In the genomic region with DNA sequence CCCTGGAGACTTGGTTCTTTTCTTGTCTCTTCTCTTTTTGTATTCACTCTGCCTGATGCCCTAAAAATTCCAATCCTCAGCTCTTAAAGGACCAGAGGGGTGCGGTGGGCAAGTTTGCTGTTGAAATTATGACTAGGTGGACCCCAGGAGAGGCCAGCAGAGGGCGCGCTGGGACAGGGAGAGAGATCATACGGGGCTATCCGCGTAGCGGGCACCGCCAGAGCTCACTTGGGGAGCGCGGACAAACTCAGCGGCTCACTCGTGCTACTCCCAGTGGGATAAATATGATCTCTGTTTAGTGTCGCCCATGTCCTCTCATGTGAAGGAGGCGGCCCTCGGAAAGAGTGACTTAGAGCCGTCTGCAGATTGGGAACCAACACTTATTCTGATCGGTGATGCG, we compare ENCODE assay signal across 7 mouse cellular contexts. TPM values are rescaled to one million over a fixed set of nuclear protein-coding genes. Genes with fewer than 3 reads are reported as not detected.
DNase-seq lines count a peak whose midpoint lies in the region; ATAC-seq and TF ChIP-seq lines count a peak whose summit lies in the region.

No protein-coding gene starts in this region.

- no peaks in the 10 kb centered on the region for H3K9me3 ChIP-seq in intestine, embryonic 14.5 days (ENCODE audit: control insufficient read depth, low read length)
- no peaks in the 10 kb centered on the region for H3K9me3 ChIP-seq in limb, embryonic 10.5 days (replicated peaks)
- no peaks in the 10 kb centered on the region for H3K9me3 ChIP-seq in midbrain, embryonic 13.5 days

- TF ChIP-seq CTCF in small intestine, adult 2 months (IDR thresholded peaks at IDR 0.05; ENCODE audit: extremely low read depth, insufficient read length, insufficient replicate concordance, low read depth, low read length), result peak; percentile 93

- no peak overlapping the region for H3K9ac ChIP-seq in intestine, embryonic 14.5 days (ENCODE audit: low read length)
- no peak overlapping the region for H3K9ac ChIP-seq in midbrain, embryonic 13.5 days (replicated peaks)

- H3K27me3 ChIP-seq in intestine, embryonic 14.5 days (replicated peaks; ENCODE audit: control insufficient read depth, insufficient read depth, low read length), result no peaks in the 10 kb centered on the region
- peaks cover 45% of the 10 kb centered on the region for H3K27me3 ChIP-seq in limb, embryonic 10.5 days (ENCODE audit: low read depth, poor library complexity, severe bottlenecking)
- H3K27me3 ChIP-seq in midbrain, embryonic 13.5 days, result peaks cover 43% of the 10 kb centered on the region
- peaks cover 11% of the 10 kb centered on the region; the same call in 1 of the 2 replicates for H3K27me3 ChIP-seq in small intestine, adult 2 months (ENCODE audit: control insufficient read depth, insufficient read depth, low read length)

- H3K4me2 ChIP-seq in intestine, embryonic 14.5 days (ENCODE audit: low read length), result peak overlapping the region; percentile 41
- H3K4me2 ChIP-seq in midbrain, embryonic 13.5 days (replicated peaks), result peak overlapping the region; percentile 99

- WGBS in intestine, embryonic 14.5 days, result under 1% methylated on average over 18 of the region's 18 CpGs
- 1% methylated on average over 18 of the region's 18 CpGs for WGBS in limb, embryonic 10.5 days
- WGBS in midbrain, embryonic 13.5 days, result 1% methylated on average over 18 of the region's 18 CpGs
- 1% methylated on average over 18 of the region's 18 CpGs for WGBS in small intestine, adult 2 months

- peak overlapping the region; percentile 16; the same call in 1 of the 2 replicates for H3K4me3 ChIP-seq in intestine, embryonic 14.5 days (ENCODE audit: low read depth, low read length)
- peak overlapping the region; percentile 77 for H3K4me3 ChIP-seq in limb, embryonic 10.5 days
- peak overlapping the region; percentile 7; the same call in 1 of the 2 replicates for H3K4me3 ChIP-seq in midbrain, embryonic 13.5 days (replicated peaks)
- H3K4me3 ChIP-seq in small intestine, adult 2 months (ENCODE audit: low read depth, low read length), result peak overlapping the region; percentile 26; the same call in 1 of the 2 replicates

- H3K27ac ChIP-seq in intestine, embryonic 14.5 days (ENCODE audit: low read depth), result no peak overlapping the region
- H3K27ac ChIP-seq in limb, embryonic 10.5 days, result peak overlapping the region; percentile 89; the same call in 1 of the 2 replicates
- H3K27ac ChIP-seq in midbrain, embryonic 13.5 days, result no peak overlapping the region
- H3K27ac ChIP-seq in small intestine, adult 2 months (ENCODE audit: insufficient read depth, low read depth, low read length), result no peak overlapping the region

- no peak for TF ChIP-seq POLR2A in small intestine, adult 2 months (IDR thresholded peaks at IDR 0.05; ENCODE audit: low read depth, low read length)

- peaks cover 15% of the 10 kb centered on the region for H3K4me1 ChIP-seq in intestine, embryonic 14.5 days (replicated peaks; ENCODE audit: control insufficient read depth, insufficient read depth, low read length)
- peaks cover 53% of the 10 kb centered on the region for H3K4me1 ChIP-seq in limb, embryonic 10.5 days
- peaks cover 21% of the 10 kb centered on the region for H3K4me1 ChIP-seq in midbrain, embryonic 13.5 days (replicated peaks)
- H3K4me1 ChIP-seq in small intestine, adult 2 months (ENCODE audit: control insufficient read depth, insufficient read depth, insufficient read length, low read length), result peaks cover 11% of the 10 kb centered on the region

- peak; percentile 48; the same call in 1 of the 2 replicates for ATAC-seq in intestine, embryonic 14.5 days (replicated peaks; ENCODE audit: low FRiP score, low TSS enrichment, low read depth)
- ATAC-seq in midbrain, embryonic 13.5 days, result peak; percentile 59; the same call in 1 of the 2 replicates

- H3K36me3 ChIP-seq in intestine, embryonic 14.5 days (ENCODE audit: control insufficient read depth, insufficient read depth, low read length), result no peaks in the 10 kb centered on the region
- H3K36me3 ChIP-seq in limb, embryonic 10.5 days, result no peaks in the 10 kb centered on the region
- no peaks in the 10 kb centered on the region for H3K36me3 ChIP-seq in midbrain, embryonic 13.5 days
- H3K36me3 ChIP-seq in small intestine, adult 2 months (ENCODE audit: control insufficient read depth, insufficient read depth, low read length), result no peaks in the 10 kb centered on the region

- peak; percentile 89 to 97 for DNase-seq in adrenal gland, adult (ENCODE audit: inconsistent age in 2 of 2, low spot score in 1 of 2)
- DNase-seq in embryo, embryonic 10.5 days (ENCODE audit: low spot score), result peak; percentile 96
- peak; percentile 82 for DNase-seq in gastrocnemius, postnatal 25 days
- peak; percentile 99 for DNase-seq in intestine, embryonic 14.5 days (ENCODE audit: low spot score)
- peak; percentile 99 for DNase-seq in limb, embryonic 10.5 days (ENCODE audit: low spot score)

RNA-seq across cellular contexts. Expression of a gene that starts 1.4 kb away (rescaled TPM):
- 10 to 100 TPM; 10.4 to 10.9 TPM for total RNA-seq in gastrocnemius, postnatal 25 days (2021)
- polyA plus RNA-seq in intestine, embryonic 14.5 days (2014; fragmentation: Nextera tagmentation; extraction: Ambion mirVana), result 4.6 and 4.8 TPM in 2 replicates
- 6.1 TPM in 2 replicates for polyA plus RNA-seq in limb, embryonic 10.5 days (2016; fragmentation: Nextera tagmentation; extraction: Ambion mirVana)
- polyA plus RNA-seq in midbrain, embryonic 13.5 days (2015; fragmentation: Nextera tagmentation; extraction: Ambion mirVana), result 3.9 and 4.2 TPM in 2 replicates
- polyA plus RNA-seq in small intestine, adult 2 months (2012; rRNA removed), result 10.6 and 11.4 TPM in 2 replicates

RNA-seq across cellular contexts. Expression of a gene that starts 12.4 kb away (rescaled TPM):
- total RNA-seq in gastrocnemius, postnatal 25 days (2021), result 100 to 1,000 TPM; 417 to 422 TPM
- polyA plus RNA-seq in intestine, embryonic 14.5 days (2014; fragmentation: Nextera tagmentation; extraction: Ambion mirVana), result 1,854 and 1,877 TPM in 2 replicates
- 3,029 and 3,766 TPM in 2 replicates for polyA plus RNA-seq in limb, embryonic 10.5 days (2016; fragmentation: Nextera tagmentation; extraction: Ambion mirVana)
- polyA plus RNA-seq in midbrain, embryonic 13.5 days (2015; fragmentation: Nextera tagmentation; extraction: Ambion mirVana), result 1,160 and 1,188 TPM in 2 replicates
- 136 and 230 TPM in 2 replicates for polyA plus RNA-seq in small intestine, adult 2 months (2012; rRNA removed)

RNA-seq across cellular contexts. Expression of a gene that starts 13.8 kb away (rescaled TPM):
- total RNA-seq in gastrocnemius, postnatal 25 days (2021), result 100 to 1,000 TPM; 306 to 340 TPM
- polyA plus RNA-seq in intestine, embryonic 14.5 days (2014; fragmentation: Nextera tagmentation; extraction: Ambion mirVana), result 25.8 and 32.2 TPM in 2 replicates
- 19.9 and 29.3 TPM in 2 replicates for polyA plus RNA-seq in limb, embryonic 10.5 days (2016; fragmentation: Nextera tagmentation; extraction: Ambion mirVana)
- 4.3 and 4.4 TPM in 2 replicates for polyA plus RNA-seq in midbrain, embryonic 13.5 days (2015; fragmentation: Nextera tagmentation; extraction: Ambion mirVana)
- polyA plus RNA-seq in small intestine, adult 2 months (2012; rRNA removed), result 11.2 and 12.9 TPM in 2 replicates

RNA-seq across cellular contexts. Expression of a gene that starts 20.5 kb away (rescaled TPM):
- 10 to 100 TPM; 34.6 to 35.2 TPM for total RNA-seq in gastrocnemius, postnatal 25 days (2021)
- 71.2 and 72.3 TPM in 2 replicates for polyA plus RNA-seq in intestine, embryonic 14.5 days (2014; fragmentation: Nextera tagmentation; extraction: Ambion mirVana)
- polyA plus RNA-seq in limb, embryonic 10.5 days (2016; fragmentation: Nextera tagmentation; extraction: Ambion mirVana), result 77.7 and 91.6 TPM in 2 replicates
- polyA plus RNA-seq in midbrain, embryonic 13.5 days (2015; fragmentation: Nextera tagmentation; extraction: Ambion mirVana), result 81.9 and 87.0 TPM in 2 replicates
- 57.4 and 104 TPM in 2 replicates for polyA plus RNA-seq in small intestine, adult 2 months (2012; rRNA removed)

RNA-seq across cellular contexts. Expression of a gene that starts 30.4 kb away (rescaled TPM):
- under 1 TPM in 1 of 2 experiments, not detected in 1; 0.91 TPM for total RNA-seq in gastrocnemius, postnatal 25 days (2021)
- 425 and 461 TPM in 2 replicates for polyA plus RNA-seq in intestine, embryonic 14.5 days (2014; fragmentation: Nextera tagmentation; extraction: Ambion mirVana)
- 28.7 and 35.4 TPM in 2 replicates for polyA plus RNA-seq in limb, embryonic 10.5 days (2016; fragmentation: Nextera tagmentation; extraction: Ambion mirVana)
- polyA plus RNA-seq in midbrain, embryonic 13.5 days (2015; fragmentation: Nextera tagmentation; extraction: Ambion mirVana), result 0.32 and 1.1 TPM in 2 replicates
- polyA plus RNA-seq in small intestine, adult 2 months (2012; rRNA removed), result 521 and 1,844 TPM in 2 replicates

Comparison
In these comparisons a context has a peak if more than half of its experiments do, and no peak if none do; other contexts are left out.
1. H3K4me3 ChIP-seq: peak in every context shown above with its lines; median percentile 77 in limb, embryonic 10.5 days; 26 in small intestine, adult 2 months; 16 in intestine, embryonic 14.5 days; 7 in midbrain, embryonic 13.5 days.